Mouse (Mus musculus) MEL (cell line): ENCODE data around the gene Cic.

Experiments
- CTCF ChIP-seq, 3 experiments: IDR thresholded peaks in 2 of 3; conservative IDR thresholded peaks in 1 of 3; 2 replicates each; pipeline ENCODE4 v1.5.1; 2011 to 2012; ENCODE audit warnings: low read length in 3 of 3, low read depth in 2 of 3, mild to moderate bottlenecking in 2 of 3, improper control_type of control experiment in 1 of 3, inconsistent platforms in 1 of 3, mixed read lengths in 1 of 3, moderate library complexity in 1 of 3; ENCODE audit not compliant: control insufficient read depth in 1 of 3, insufficient read depth in 1 of 3, poor library complexity in 1 of 3, severe bottlenecking in 1 of 3
- EP300 ChIP-seq, 2 experiments: IDR thresholded peaks; 2 replicates each; pipeline ENCODE4 v1.6.1; 2011; ENCODE audit warnings: improper control_type of control experiment in 2 of 2, low read length in 2 of 2, low read depth in 1 of 2, mild to moderate bottlenecking in 1 of 2
- NELFE ChIP-seq: IDR thresholded peaks from 2 replicates; pipeline ENCODE4 v1.6.1; 2011; ENCODE audit warnings: low read depth, low read length, improper control_type of control experiment
- POLR2A ChIP-seq, 2 experiments: IDR thresholded peaks; 2 replicates each; pipeline ENCODE4 v1.6.1; 2011 to 2012; ENCODE audit warnings: low read length in 2 of 2, mild to moderate bottlenecking in 2 of 2, control low read depth in 1 of 2, improper control_type of control experiment in 1 of 2, low read depth in 1 of 2, moderate library complexity in 1 of 2; ENCODE audit not compliant: control insufficient read depth in 1 of 2, insufficient read depth in 1 of 2, poor library complexity in 1 of 2
- POLR2AphosphoS5 ChIP-seq: IDR thresholded peaks from 2 replicates; pipeline ENCODE4 v1.6.1; 2012; ENCODE audit warnings: low read depth, borderline replicate concordance, mild to moderate bottlenecking, inconsistent platforms, low read length, moderate library complexity, mixed read lengths
- RCOR1 ChIP-seq: IDR thresholded peaks from 2 replicates; pipeline ENCODE4 v1.6.1; 2012; ENCODE audit warnings: low read depth, mild to moderate bottlenecking, inconsistent platforms, low read length, improper control_type of control experiment

GRCm38 (mm10) chr7:25267751-25268463 lies 403 bp downstream of the Cic start:
- TF ChIP-seq POLR2AphosphoS5 (no peak), CTCF (IDR thresholded peaks at IDR 0.05 in 2 of 3, conservative IDR thresholded peaks at IDR 0.05 in 1 of 3; ENCODE audit: control insufficient read depth in 1 of 3, insufficient read depth in 1 of 3, low read depth in 2 of 3, low read length in 3 of 3, poor library complexity in 1 of 3, severe bottlenecking in 1 of 3) (no peak), EP300 (IDR thresholded peaks at IDR 0.05; ENCODE audit: low read depth in 1 of 2, low read length in 2 of 2) (no peak), NELFE (no peak), POLR2A (IDR thresholded peaks at IDR 0.05; ENCODE audit: control insufficient read depth in 1 of 2, insufficient read depth in 1 of 2, low read depth in 1 of 2, low read length in 2 of 2, poor library complexity in 1 of 2) (peak in 1 of 2 experiments; percentile 53; a peak in 1 of 4 replicates), RCOR1 (no peak)
